Mouse (Mus musculus) ES-E14 (cell line): Measurements from ENCODE around the gene Pam.

Experiments used
- CHD2 ChIP-seq: IDR thresholded peaks from 2 replicates; pipeline ENCODE4 v1.6.1; 2014; ENCODE audit warnings: mild to moderate bottlenecking, low read depth, low read length, inconsistent platforms
- HCFC1 ChIP-seq: IDR thresholded peaks from 2 replicates; pipeline ENCODE4 v1.6.1; 2012; ENCODE audit warnings: low read length, inconsistent platforms, borderline replicate concordance; ENCODE audit not compliant: insufficient read depth
- MAFK ChIP-seq: IDR thresholded peaks from 2 replicates; pipeline ENCODE4 v1.6.1; 2014; ENCODE audit warnings: mild to moderate bottlenecking, low read depth, low read length, inconsistent platforms; ENCODE audit not compliant: insufficient read depth
- ZC3H11A ChIP-seq: IDR thresholded peaks from 2 replicates; pipeline ENCODE4 v1.6.1; 2012; ENCODE audit warnings: low read depth, mild to moderate bottlenecking, inconsistent platforms, low read length, borderline replicate concordance
- ZNF384 ChIP-seq: IDR thresholded peaks from 2 replicates; pipeline ENCODE4 v1.6.1; 2012; ENCODE audit warnings: low read depth, low read length, inconsistent platforms

DNA sequence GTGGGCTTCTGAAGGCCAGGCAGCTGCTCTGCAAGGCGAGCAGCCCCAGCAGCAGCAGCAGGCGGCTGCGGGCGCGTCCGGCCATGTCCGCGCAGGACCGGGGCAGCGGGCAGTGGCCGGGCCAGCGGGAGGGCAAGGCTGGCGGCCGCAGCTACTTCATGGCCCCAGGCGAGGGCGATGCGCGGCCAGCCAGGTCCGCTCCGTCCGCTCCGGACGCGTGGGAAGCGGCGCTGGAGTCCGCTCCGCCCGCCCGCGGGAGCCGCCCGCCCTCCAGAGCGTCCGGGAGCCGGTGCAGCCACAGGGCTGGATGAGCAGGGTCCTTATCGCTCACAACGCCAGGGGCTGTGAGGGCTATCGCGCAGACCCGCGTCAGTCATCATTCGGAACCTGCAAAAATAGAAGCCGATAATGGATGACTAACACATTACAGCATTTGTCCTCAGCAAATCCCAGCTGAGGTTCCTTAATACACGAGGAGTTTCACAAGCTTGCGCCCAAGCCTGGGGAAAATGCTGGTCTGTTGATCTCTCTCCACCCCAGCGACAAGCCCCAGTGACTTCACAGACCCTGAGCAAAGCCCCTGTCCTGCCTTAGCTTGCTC is 118.5 kb downstream of the Pam start:
- no peak for TF ChIP-seq HCFC1
- TF ChIP-seq CHD2, result no peak
- no peak for TF ChIP-seq ZNF384
- TF ChIP-seq MAFK, result no peak
- no peak for TF ChIP-seq ZC3H11A
